Mouse (Mus musculus): ENCODE measurements around the gene Sipa1l1.

Gene Sipa1l1

GRCm38 (mm10) chr12:82168820-82169533 lies at the start of gene Sipa1l1:
Gene Sipa1l1 (plus strand): TSS chr12:82169320.
- in situ Hi-C loops (cut with MboI; ENCODE audit: low pct_unique_long_range_greater_than_20kb in 1 of 2, low sequenced_read_pairs in 2 of 2, unreplicated experiment in 1 of 2): no loop called here

- in situ Hi-C loops (cut with MboI; ENCODE audit: low pct_unique_long_range_greater_than_20kb in 1 of 2, low sequenced_read_pairs in 2 of 2, unreplicated experiment in 1 of 2): no loop called here
Measured at GRCm38 (mm10) chr12:82121947-82122346, 47.2 kb upstream of the Sipa1l1 start.

GRCm38 (mm10) chr12:82122450-82123249 lies 46.5 kb upstream of the Sipa1l1 start:
- in situ Hi-C loops (cut with MboI; ENCODE audit: low pct_unique_long_range_greater_than_20kb in 1 of 2, low sequenced_read_pairs in 2 of 2, unreplicated experiment in 1 of 2): no loop called here

GRCm38 (mm10) chr12:82126796-82127195 lies 42.3 kb upstream of the Sipa1l1 start:
- in situ Hi-C loops (cut with MboI; ENCODE audit: low pct_unique_long_range_greater_than_20kb in 1 of 2, low sequenced_read_pairs in 2 of 2, unreplicated experiment in 1 of 2): no loop called here

GRCm38 (mm10) chr12:82139234-82140166 lies 29.6 kb upstream of the Sipa1l1 start:
- in situ Hi-C loops (cut with MboI; ENCODE audit: low pct_unique_long_range_greater_than_20kb in 1 of 2, low sequenced_read_pairs in 2 of 2, unreplicated experiment in 1 of 2): no loop called here

GRCm38 (mm10) chr12:82143371-82143770 lies 25.7 kb upstream of the Sipa1l1 start:
- in situ Hi-C loops (cut with MboI; ENCODE audit: low pct_unique_long_range_greater_than_20kb in 1 of 2, low sequenced_read_pairs in 2 of 2, unreplicated experiment in 1 of 2): no loop called here

- in situ Hi-C loops (cut with MboI; ENCODE audit: low pct_unique_long_range_greater_than_20kb in 1 of 2, low sequenced_read_pairs in 2 of 2, unreplicated experiment in 1 of 2): no loop called here
Measured at GRCm38 (mm10) chr12:82145173-82145572, 23.9 kb upstream of the Sipa1l1 start.

GRCm38 (mm10) chr12:82147021-82147693 lies 22.0 kb upstream of the Sipa1l1 start:
- in situ Hi-C loops (cut with MboI; ENCODE audit: low pct_unique_long_range_greater_than_20kb in 1 of 2, low sequenced_read_pairs in 2 of 2, unreplicated experiment in 1 of 2): no loop called here

GRCm38 (mm10) chr12:82148328-82148930 lies 20.7 kb upstream of the Sipa1l1 start:
- in situ Hi-C loops (cut with MboI; ENCODE audit: low pct_unique_long_range_greater_than_20kb in 1 of 2, low sequenced_read_pairs in 2 of 2, unreplicated experiment in 1 of 2): no loop called here

- in situ Hi-C loops (cut with MboI; ENCODE audit: low pct_unique_long_range_greater_than_20kb in 1 of 2, low sequenced_read_pairs in 2 of 2, unreplicated experiment in 1 of 2): no loop called here
Measured at GRCm38 (mm10) chr12:82151019-82151418, 18.1 kb upstream of the Sipa1l1 start.

- in situ Hi-C loops (cut with MboI; ENCODE audit: low pct_unique_long_range_greater_than_20kb in 1 of 2, low sequenced_read_pairs in 2 of 2, unreplicated experiment in 1 of 2): no loop called here
Measured at GRCm38 (mm10) chr12:82154527-82154926, 14.6 kb upstream of the Sipa1l1 start.

GRCm38 (mm10) chr12:82158516-82158915 lies 10.6 kb upstream of the Sipa1l1 start:
- in situ Hi-C loops (cut with MboI; ENCODE audit: low pct_unique_long_range_greater_than_20kb in 1 of 2, low sequenced_read_pairs in 2 of 2, unreplicated experiment in 1 of 2): no loop called here

GRCm38 (mm10) chr12:82159372-82159771 lies 9.7 kb upstream of the Sipa1l1 start:
- in situ Hi-C loops (cut with MboI; ENCODE audit: low pct_unique_long_range_greater_than_20kb in 1 of 2, low sequenced_read_pairs in 2 of 2, unreplicated experiment in 1 of 2): no loop called here

- in situ Hi-C loops (cut with MboI; ENCODE audit: low pct_unique_long_range_greater_than_20kb in 1 of 2, low sequenced_read_pairs in 2 of 2, unreplicated experiment in 1 of 2): no loop called here
Measured at GRCm38 (mm10) chr12:82165651-82166050, 3.5 kb upstream of the Sipa1l1 start.

- in situ Hi-C loops (cut with MboI; ENCODE audit: low pct_unique_long_range_greater_than_20kb in 1 of 2, low sequenced_read_pairs in 2 of 2, unreplicated experiment in 1 of 2): no loop called here
Measured at GRCm38 (mm10) chr12:82166101-82166571, 3.0 kb upstream of the Sipa1l1 start.

- in situ Hi-C loops (cut with MboI; ENCODE audit: low pct_unique_long_range_greater_than_20kb in 1 of 2, low sequenced_read_pairs in 2 of 2, unreplicated experiment in 1 of 2): no loop called here
Measured at GRCm38 (mm10) chr12:82169571-82170431, 681 bp downstream of the Sipa1l1 start.

Data from mouse embryonic stem cell (cell line).